Mouse (Mus musculus) kidney, adult 8-10 months (tissue): ENCODE data around the gene Gramd1a.

ENCODE experiments used
- DNase-seq, 2 experiments: peaks; one replicate each; pipeline ENCODE4 v3.0.0; 2022

The Gramd1a gene

GRCm38 (mm10) chr7:31089721-31090120, 66.0 kb downstream of the Gramd1a start:
- DNase-seq = no peak

DNA sequence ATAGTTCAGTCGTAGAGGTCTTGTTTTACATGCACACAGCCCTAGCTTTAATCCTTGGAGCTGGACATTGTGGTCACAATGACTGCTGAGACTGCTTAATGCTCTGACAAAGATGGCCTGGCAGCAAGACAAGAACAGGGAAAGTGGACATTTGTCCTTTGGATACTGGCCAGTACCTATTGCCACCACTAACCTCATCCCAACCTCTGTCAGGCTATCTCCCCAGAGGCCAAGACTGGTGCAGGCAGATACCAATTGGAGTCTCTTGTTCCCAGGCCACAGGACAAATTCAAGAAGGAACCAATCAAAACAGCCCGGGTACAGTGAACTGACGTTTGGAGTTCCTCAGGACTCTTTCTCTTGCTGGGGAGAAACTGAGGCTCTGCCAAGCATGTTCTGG, 67.5 kb downstream of the Gramd1a start:
- no peak for DNase-seq

GRCm38 (mm10) chr7:31087262-31087661, 68.4 kb downstream of the Gramd1a start:
- DNase-seq = no peak

GRCm38 (mm10) chr7:31086175-31086755, 69.4 kb downstream of the Gramd1a start:
- DNase-seq = no peak

GRCm38 (mm10) chr7:31085171-31085570, 70.5 kb downstream of the Gramd1a start:
- no peak for DNase-seq

GRCm38 (mm10) chr7:31084140-31084539, 71.6 kb downstream of the Gramd1a start:
- DNase-seq = no peak

DNA sequence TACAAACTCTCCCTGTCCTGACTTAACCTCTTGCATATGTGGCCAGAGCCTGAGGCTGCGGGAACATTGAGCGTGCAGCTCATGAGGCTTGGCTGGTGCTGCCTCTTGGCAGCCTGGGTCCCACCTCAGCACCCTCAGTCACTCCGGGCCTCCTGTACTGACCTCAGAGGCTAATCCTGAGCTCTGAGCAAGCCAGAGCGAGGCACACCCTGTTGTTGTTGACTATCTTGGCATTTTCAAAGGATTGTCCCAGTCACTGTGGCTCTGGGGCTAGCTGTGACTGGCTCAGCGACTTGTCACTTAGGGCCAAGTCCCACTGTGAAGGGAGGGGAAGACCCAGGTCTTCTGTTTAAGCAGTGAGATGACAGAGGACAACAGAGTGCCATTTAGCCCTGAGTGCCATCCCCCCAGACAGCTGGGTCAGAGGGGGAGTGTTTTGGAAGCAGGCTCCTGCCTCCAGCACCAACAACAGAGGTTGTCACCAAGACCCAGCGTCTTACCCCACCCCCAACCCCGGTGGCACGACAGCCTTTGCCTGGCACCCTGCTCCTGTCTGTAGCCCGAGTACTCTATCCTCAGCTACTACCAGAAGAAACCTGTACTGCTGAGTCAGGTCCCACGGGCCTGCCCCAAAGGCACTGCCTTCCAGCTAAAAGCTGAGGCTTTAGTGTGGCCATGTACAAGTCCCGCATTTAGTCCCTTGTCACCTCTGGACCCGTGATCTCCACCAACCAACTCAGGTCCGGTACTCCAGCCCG, 72.7 kb downstream of the Gramd1a start:
- DNase-seq = no peak

DNA sequence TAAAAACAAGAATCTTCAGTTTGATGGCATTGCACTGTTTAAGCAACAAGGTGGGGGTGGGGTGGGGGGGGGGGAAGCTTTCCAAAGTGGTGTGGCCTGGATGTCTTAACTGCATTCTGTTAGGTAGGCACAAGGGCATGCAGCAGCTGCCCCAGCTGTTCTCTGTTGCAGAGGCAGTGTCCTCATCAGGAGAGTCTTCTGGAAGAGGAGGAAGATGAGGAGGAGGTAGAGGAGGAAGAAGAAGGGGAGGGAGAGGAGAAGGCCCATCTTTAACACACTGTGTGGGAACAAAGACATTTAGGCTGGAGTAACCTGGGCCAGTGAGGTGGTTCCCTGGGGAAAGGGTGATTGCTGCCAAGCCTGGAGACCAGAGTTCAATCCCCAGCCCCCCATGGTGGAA, 73.6 kb downstream of the Gramd1a start:
- no peak for DNase-seq

GRCm38 (mm10) chr7:31081106-31081505, 74.6 kb downstream of the Gramd1a start:
- no peak for DNase-seq

- DNase-seq = no peak
These were observed 75.1 kb downstream of the Gramd1a start for GRCm38 (mm10) chr7:31080611-31081010.
